Comparison of ENCODE assay signal across 27 mouse cellular contexts in genomic region chr14:61059316-61059945, GRCm38 (mm10). TPM values are rescaled to one million over a fixed set of nuclear protein-coding genes. Genes with fewer than 3 reads are reported as not detected.
DNase-seq lines count a peak whose midpoint lies in the region; ATAC-seq and TF ChIP-seq lines count a peak whose summit lies in the region.
"Had no signal": no experiment of that assay in that cellular context is flagged by ENCODE, and none has a peak within 500 bp of the region (broad histone marks: within the 10 kb centered on the region; RNA-seq: fewer than 3 reads in every experiment).

No protein-coding gene starts in this region.

- peaks cover 11% of the 10 kb centered on the region; the same call in 1 of the 2 replicates for H3K4me1 ChIP-seq in kidney, embryonic 14.5 days (ENCODE audit: control insufficient read depth, insufficient read depth, low read length)
- peaks cover 8% of the 10 kb centered on the region; the same call in 1 of the 2 replicates for H3K4me1 ChIP-seq in lung, postnatal 0 days (ENCODE audit: insufficient read depth, low read depth, low read length)

- no peak overlapping the region for H3K27ac ChIP-seq in kidney, embryonic 14.5 days (ENCODE audit: low read depth, low read length)
- no peak overlapping the region for H3K27ac ChIP-seq in lung, postnatal 0 days (ENCODE audit: low read length)
- H3K27ac ChIP-seq: forebrain, embryonic 10.5 days; forebrain, embryonic 13.5 days; heart, adult 2 months; heart, embryonic 10.5 days; heart, embryonic 13.5 days; hindbrain, embryonic 14.5 days; hindbrain, postnatal 0 days had no signal

- H3K27me3 ChIP-seq in kidney, embryonic 14.5 days (ENCODE audit: control insufficient read depth, insufficient read depth, low read length) = no peaks in the 10 kb centered on the region
- no peaks in the 10 kb centered on the region for H3K27me3 ChIP-seq in lung, postnatal 0 days (replicated peaks; ENCODE audit: insufficient read depth, low read length)
- H3K27me3 ChIP-seq: CH12.LX had no signal

- TF ChIP-seq EP300 in lung, postnatal 0 days (IDR thresholded peaks at IDR 0.05) = no peak

- no peaks in the 10 kb centered on the region for H3K36me3 ChIP-seq in kidney, embryonic 14.5 days (ENCODE audit: control insufficient read depth, insufficient read depth, low read length)
- H3K36me3 ChIP-seq in lung, postnatal 0 days (ENCODE audit: insufficient read depth, low read length) = no peaks in the 10 kb centered on the region
- H3K36me3 ChIP-seq: forebrain, embryonic 10.5 days; G1E; heart, embryonic 10.5 days; heart, embryonic 13.5 days had no signal

- no peak for TF ChIP-seq CTCF in lung, postnatal 0 days (IDR thresholded peaks at IDR 0.05)

- no peak overlapping the region for H3K9ac ChIP-seq in kidney, embryonic 14.5 days (ENCODE audit: low read depth, low read length)
- no peak overlapping the region for H3K9ac ChIP-seq in lung, postnatal 0 days (replicated peaks; ENCODE audit: low read depth)
- H3K9ac ChIP-seq: forebrain, embryonic 13.5 days; heart, embryonic 13.5 days; hindbrain, embryonic 14.5 days had no signal

- peak; percentile 18 for DNase-seq in cerebellum, adult 9-11 months
- no peak for DNase-seq in cerebellum, adult 11 months
- peak; percentile 21 to 47 for DNase-seq in cerebellum, postnatal 25 days
- no peak for DNase-seq in cerebellum, postnatal 4 days (ENCODE audit: low spot score in 2 of 2)
- peak; percentile 33 for DNase-seq in kidney, postnatal 14 days
- DNase-seq in lung, postnatal 0 days (ENCODE audit: low spot score) = no peak
- no peak for DNase-seq in lung, adult 18-20 months
- DNase-seq: adrenal gland, adult 2 months; adrenal gland, postnatal 14 days; B cell, adult 2 months; gastrocnemius, postnatal 10 days; gastrocnemius, postnatal 36 days; heart, adult 2 months; heart, postnatal 14 days; heart, postnatal 4 days had no signal

- no peaks in the 10 kb centered on the region for H3K9me3 ChIP-seq in kidney, embryonic 14.5 days (ENCODE audit: control insufficient read depth, low read length)
- H3K9me3 ChIP-seq in lung, postnatal 0 days (ENCODE audit: low read length) = no peaks in the 10 kb centered on the region
- H3K9me3 ChIP-seq: forebrain, embryonic 10.5 days; forebrain, embryonic 13.5 days; G1E; heart, embryonic 10.5 days; heart, embryonic 13.5 days had no signal

- H3K4me2 ChIP-seq in kidney, embryonic 14.5 days (replicated peaks; ENCODE audit: low read depth, low read length) = no peak overlapping the region
- no peak overlapping the region for H3K4me2 ChIP-seq in lung, postnatal 0 days (replicated peaks; ENCODE audit: low read depth, low read length)
- H3K4me2 ChIP-seq: forebrain, embryonic 13.5 days; heart, embryonic 13.5 days; hindbrain, embryonic 14.5 days had no signal

- H3K4me3 ChIP-seq in kidney, embryonic 14.5 days (ENCODE audit: low read length) = no peak overlapping the region
- no peak overlapping the region for H3K4me3 ChIP-seq in lung, postnatal 0 days (ENCODE audit: low read depth, low read length)
- H3K4me3 ChIP-seq: forebrain, embryonic 10.5 days; forebrain, embryonic 13.5 days; heart, adult 2 months; heart, embryonic 10.5 days; heart, embryonic 13.5 days had no signal

- WGBS in kidney, embryonic 14.5 days = 77% methylated on average over 9 of the region's 9 CpGs
- WGBS in lung, postnatal 0 days = 61% methylated on average over 9 of the region's 9 CpGs

- no peak for ATAC-seq in kidney, embryonic 14.5 days (ENCODE audit: low FRiP score, low TSS enrichment)
- ATAC-seq in lung, postnatal 0 days = 0 out of 2 replicates have a peak, but pooled peaks have one; percentile 8
- ATAC-seq: forebrain, embryonic 13.5 days; forebrain, embryonic 16.5 days; hindbrain, postnatal 0 days; inflammation-experienced regulatory T-cells, adult 6 months; intestine, embryonic 16.5 days had no signal

RNA-seq across cellular contexts. Expression of gene Tnfrsf19, which starts 13.1 kb away (rescaled TPM):
- 19.7 and 23.2 TPM in 2 replicates for polyA plus RNA-seq in kidney, embryonic 14.5 days (2014; fragmentation: Nextera tagmentation; extraction: Ambion mirVana)
- 35.0 and 37.2 TPM in 2 replicates for polyA plus RNA-seq in lung, postnatal 0 days (2015; fragmentation: Nextera tagmentation; extraction: Ambion mirVana)
- polyA plus RNA-seq: G1E; inflammation-experienced regulatory T-cells, adult 6 months had no signal

Comparison
In these comparisons a context has a peak if more than half of its experiments do, and no peak if none do; other contexts are left out.
1. DNase-seq: peak in cerebellum, adult 9-11 months (single experiment), cerebellum, postnatal 25 days (2 of 2) and kidney, postnatal 14 days (single experiment); none in cerebellum, adult 11 months (single experiment), cerebellum, postnatal 4 days (0 of 2), lung, postnatal 0 days (single experiment) and lung, adult 18-20 months (0 of 2).